ENCODE assay signal across 8 mouse cellular contexts in the genomic region with DNA sequence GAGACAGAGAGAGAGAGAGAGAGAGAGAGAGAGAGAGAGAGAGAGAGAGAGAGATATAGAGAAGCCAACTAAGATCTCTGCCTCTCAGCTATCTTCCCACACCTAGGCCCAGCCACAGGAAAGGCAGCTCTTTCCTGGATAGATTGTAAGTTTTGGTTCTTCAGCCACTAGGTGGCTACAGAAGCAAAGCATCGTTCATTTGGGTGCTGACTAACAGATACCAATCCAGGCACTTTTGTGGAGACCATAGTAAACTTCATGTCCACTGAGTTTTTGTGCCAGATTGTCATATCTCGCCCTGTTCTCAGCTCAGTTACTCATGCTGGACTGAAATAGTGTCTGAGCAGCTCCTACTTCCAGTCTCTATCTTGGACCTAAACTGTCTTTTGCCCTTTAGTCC. TPM values are rescaled to one million over a fixed set of nuclear protein-coding genes. Genes with fewer than 3 reads are reported as not detected.
DNase-seq lines count a peak whose midpoint lies in the region; ATAC-seq and TF ChIP-seq lines count a peak whose summit lies in the region.

No protein-coding gene starts in this region.

- no peaks in the 10 kb centered on the region for H3K27me3 ChIP-seq in E14TG2a.4 (ENCODE audit: insufficient read depth, low read length)
- H3K27me3 ChIP-seq in heart, postnatal 0 days (ENCODE audit: control insufficient read depth, insufficient read depth, low read length), result no peaks in the 10 kb centered on the region
- no peaks in the 10 kb centered on the region for H3K27me3 ChIP-seq in lung, embryonic 15.5 days

- H3K9me3 ChIP-seq in E14TG2a.4 (ENCODE audit: low read length), result no peaks in the 10 kb centered on the region
- H3K9me3 ChIP-seq in heart, postnatal 0 days (replicated peaks; ENCODE audit: control insufficient read depth, low read length), result no peaks in the 10 kb centered on the region
- no peaks in the 10 kb centered on the region for H3K9me3 ChIP-seq in lung, embryonic 15.5 days

- peaks cover 55% of the 10 kb centered on the region for H3K36me3 ChIP-seq in E14TG2a.4 (ENCODE audit: insufficient read depth, low read length)
- peaks cover 52% of the 10 kb centered on the region for H3K36me3 ChIP-seq in heart, postnatal 0 days (replicated peaks; ENCODE audit: control insufficient read depth, insufficient read depth, low read length)
- H3K36me3 ChIP-seq in lung, embryonic 15.5 days, result peaks cover 48% of the 10 kb centered on the region

- no peak overlapping the region for H3K4me2 ChIP-seq in heart, postnatal 0 days (ENCODE audit: low read depth, low read length)
- H3K4me2 ChIP-seq in lung, embryonic 15.5 days, result no peak overlapping the region

- H3K9ac ChIP-seq in heart, postnatal 0 days (replicated peaks; ENCODE audit: low read depth, low read length), result no peak overlapping the region
- no peak overlapping the region for H3K9ac ChIP-seq in lung, embryonic 15.5 days

- peak; percentile 46 for ATAC-seq in activated CD4-positive, CD25-positive, alpha-beta regulatory T cell, adult 4 months
- peak; percentile 70; the same call in 1 of the 2 replicates for ATAC-seq in heart, postnatal 0 days (ENCODE audit: insufficient read depth, low read depth)
- ATAC-seq in lung, embryonic 15.5 days (ENCODE audit: borderline replicate concordance, extremely low read depth, low FRiP score, low TSS enrichment), result peak; percentile 52; the same call in 1 of the 2 replicates
- ATAC-seq in monocyte, adult 5-6 weeks (replicated peaks; ENCODE audit: insufficient number of reproducible peaks, low FRiP score, low TSS enrichment, poor library complexity, severe bottlenecking), result no peak; the same call in 1 of the 2 replicates

- peak; percentile 37 for TF ChIP-seq CTCF in E14TG2a.4 (conservative IDR thresholded peaks at IDR 0.05; ENCODE audit: low read length)
- TF ChIP-seq CTCF in heart, postnatal 0 days (IDR thresholded peaks at IDR 0.05; ENCODE audit: low read depth), result peak; percentile 73

- no peak for TF ChIP-seq EP300 in heart, postnatal 0 days (IDR thresholded peaks at IDR 0.05; ENCODE audit: low read depth)

- H3K4me1 ChIP-seq in E14TG2a.4 (replicated peaks; ENCODE audit: low read depth, low read length), result no peaks in the 10 kb centered on the region
- no peaks in the 10 kb centered on the region for H3K4me1 ChIP-seq in heart, postnatal 0 days (ENCODE audit: control insufficient read depth, insufficient read depth)
- no peaks in the 10 kb centered on the region for H3K4me1 ChIP-seq in lung, embryonic 15.5 days

- peak; percentile 41 for DNase-seq in left cerebral cortex, adult 11 months (ENCODE audit: low spot score)
- no peak for DNase-seq in left cerebral cortex, adult 8-10 months (ENCODE audit: low spot score in 2 of 2)
- peak; percentile 77 for DNase-seq in heart, postnatal 0 days (ENCODE audit: low spot score)
- no peak for DNase-seq in right cerebral cortex, postnatal 14 days

- WGBS in heart, postnatal 0 days, result 23% methylated on average over 2 of the region's 2 CpGs
- 31% methylated on average over 2 of the region's 2 CpGs for WGBS in lung, embryonic 15.5 days

- no peak overlapping the region for H3K27ac ChIP-seq in heart, postnatal 0 days (ENCODE audit: low read depth)
- no peak overlapping the region for H3K27ac ChIP-seq in lung, embryonic 15.5 days

- H3K4me3 ChIP-seq in E14TG2a.4 (replicated peaks; ENCODE audit: low read length), result no peak overlapping the region
- H3K4me3 ChIP-seq in heart, postnatal 0 days (ENCODE audit: low read depth, low read length), result no peak overlapping the region
- no peak overlapping the region for H3K4me3 ChIP-seq in lung, embryonic 15.5 days

RNA-seq across cellular contexts. Expression of a gene that starts 26.8 kb away (rescaled TPM):
- 100 to 1,000 TPM; 195 to 206 (median 203) TPM for total RNA-seq in left cerebral cortex, adult 8-10 months (2022)
- polyA plus RNA-seq in activated CD4-positive, CD25-positive, alpha-beta regulatory T cell, adult 4 months (2017; shearing (Covaris generic)), result 10 to 100 TPM; 27.3 to 27.6 TPM
- 149 and 160 TPM in 2 replicates for total RNA-seq in heart, postnatal 0 days (2014; rRNA removed; ENCODE audit: low replicate concordance)
- polyA plus RNA-seq in heart, postnatal 0 days (2015; fragmentation: Nextera tagmentation; extraction: Ambion mirVana), result 121 and 123 TPM in 2 replicates
- 83.2 and 91.1 TPM in 2 replicates for polyA plus RNA-seq in lung, embryonic 15.5 days (2015; fragmentation: Nextera tagmentation; extraction: Ambion mirVana)
- total RNA-seq in monocyte, adult 5-6 weeks (2017), result 14.5 to 29.4 TPM (median 16.6 TPM) in 3 replicates

RNA-seq across cellular contexts. Expression of a gene that starts 37.1 kb away (rescaled TPM):
- 10 to 100 TPM; 91.8 to 98.0 (median 93.1) TPM for total RNA-seq in left cerebral cortex, adult 8-10 months (2022)
- polyA plus RNA-seq in activated CD4-positive, CD25-positive, alpha-beta regulatory T cell, adult 4 months (2017; shearing (Covaris generic)), result 100 to 1,000 TPM; 121 to 122 TPM
- total RNA-seq in heart, postnatal 0 days (2014; rRNA removed; ENCODE audit: low replicate concordance), result 53.1 and 56.8 TPM in 2 replicates
- polyA plus RNA-seq in heart, postnatal 0 days (2015; fragmentation: Nextera tagmentation; extraction: Ambion mirVana), result 87.0 and 91.1 TPM in 2 replicates
- polyA plus RNA-seq in lung, embryonic 15.5 days (2015; fragmentation: Nextera tagmentation; extraction: Ambion mirVana), result 106 and 113 TPM in 2 replicates
- 80.8 to 103 TPM (median 93.4 TPM) in 3 replicates for total RNA-seq in monocyte, adult 5-6 weeks (2017)

RNA-seq across cellular contexts. Expression of a gene that starts 44.1 kb away (rescaled TPM):
- 10 to 100 TPM; 15.8 to 18.9 (median 17.4) TPM for total RNA-seq in left cerebral cortex, adult 8-10 months (2022)
- polyA plus RNA-seq in activated CD4-positive, CD25-positive, alpha-beta regulatory T cell, adult 4 months (2017; shearing (Covaris generic)), result 10 to 100 TPM; 17.9 to 18.3 TPM
- 12.4 and 21.1 TPM in 2 replicates for total RNA-seq in heart, postnatal 0 days (2014; rRNA removed; ENCODE audit: low replicate concordance)
- polyA plus RNA-seq in heart, postnatal 0 days (2015; fragmentation: Nextera tagmentation; extraction: Ambion mirVana), result 8.6 and 9.8 TPM in 2 replicates
- polyA plus RNA-seq in lung, embryonic 15.5 days (2015; fragmentation: Nextera tagmentation; extraction: Ambion mirVana), result 78.7 and 81.2 TPM in 2 replicates
- total RNA-seq in monocyte, adult 5-6 weeks (2017), result 3.7 to 12.2 TPM (median 6.1 TPM) in 3 replicates

Comparison
In these comparisons a context has a peak if more than half of its experiments do, and no peak if none do; other contexts are left out.
1. DNase-seq: peak in left cerebral cortex, adult 11 months (single experiment) and heart, postnatal 0 days (single experiment); none in left cerebral cortex, adult 8-10 months (0 of 2) and right cerebral cortex, postnatal 14 days (single experiment).